Mouse (Mus musculus) bone marrow macrophage, adult 2 months (primary cell): ENCODE measurements around the gene 4931414P19Rik.

Experiments used
- CTCF ChIP-seq: IDR thresholded peaks from 2 replicates; pipeline ENCODE4 v1.5.1; 2012; ENCODE audit warnings: low read depth, mild to moderate bottlenecking, low read length, moderate library complexity
- POLR2A ChIP-seq: IDR thresholded peaks from 2 replicates; pipeline ENCODE4 v1.6.1; 2012; ENCODE audit warnings: mild to moderate bottlenecking, low read depth, low read length, borderline replicate concordance

GRCm38 (mm10) chr14:54629797-54630196, 24.0 kb upstream of the 4931414P19Rik start:
- TF ChIP-seq CTCF (no peak), POLR2A (no peak)
